Mouse (Mus musculus) E14TG2a.4 (cell line): Measurements from ENCODE around the gene Fam160b1.

Source experiments
- CTCF ChIP-seq: conservative IDR thresholded peaks from 2 replicates; pipeline ENCODE4 v1.5.1; 2014; ENCODE audit warnings: low read length
- NANOG ChIP-seq: IDR thresholded peaks from 2 replicates; pipeline ENCODE4 v1.6.1; 2014; ENCODE audit warnings: borderline replicate concordance, low read length, mixed read lengths
- POU5F1 ChIP-seq: IDR thresholded peaks from 2 replicates; pipeline ENCODE4 v1.6.1; 2014; ENCODE audit warnings: low read length, borderline replicate concordance

DNA sequence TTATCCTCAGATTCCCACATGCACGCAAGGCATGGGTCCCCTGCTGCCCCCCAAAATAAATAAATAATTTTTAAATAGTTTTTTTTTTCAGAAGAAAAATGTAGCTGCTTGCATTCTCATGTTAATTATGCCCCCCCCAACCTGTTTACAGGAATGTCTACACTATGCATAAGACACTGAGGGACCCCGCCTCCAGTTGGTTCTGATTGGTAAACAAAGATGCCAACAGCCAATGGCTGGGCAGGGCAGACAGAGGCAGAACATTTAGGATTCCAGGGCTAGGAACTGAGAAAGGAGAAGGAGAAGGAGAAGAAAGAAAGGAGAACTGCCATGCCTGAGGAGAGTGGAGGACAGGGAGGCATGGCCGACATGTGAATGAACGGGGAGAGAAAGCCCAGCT is 27.1 kb upstream of the Fam160b1 start:
- TF ChIP-seq CTCF (no peak), POU5F1 (no peak), NANOG (no peak)
